Mouse (Mus musculus) forebrain, embryonic 10.5 days (tissue): ENCODE results near the gene Gper1. TPM values are rescaled to one million over a fixed set of nuclear protein-coding genes. Genes with fewer than 3 reads are reported as not detected.

Experiments
- DNase-seq: peaks from one replicate; pipeline ENCODE4 v3.0.0-alpha.2; 2017; ENCODE audit warnings: low spot score; ENCODE audit errors: extremely low spot score
- H3K27ac ChIP-seq: fragments of 300-500 bp; sonication (generic); 2 replicates; pipeline ENCODE4 v1.5.1; 2016; ENCODE audit warnings: mild to moderate bottlenecking
- H3K27me3 ChIP-seq: fragments of 300-500 bp; sonication (generic); 2 replicates; pipeline ENCODE4 v1.6.1; 2016; ENCODE audit warnings: mild to moderate bottlenecking; ENCODE audit not compliant: poor library complexity, severe bottlenecking
- H3K36me3 ChIP-seq: fragments of 300-500 bp; sonication (generic); replicated peaks from 2 replicates; pipeline ENCODE4 v1.6.1; 2016; ENCODE audit warnings: mild to moderate bottlenecking, moderate library complexity
- H3K4me1 ChIP-seq: fragments of 300-500 bp; sonication (generic); 2 replicates; pipeline ENCODE4 v1.6.1; 2016
- H3K4me3 ChIP-seq: fragments of 300-500 bp; sonication (generic); 2 replicates; pipeline ENCODE4 v1.5.1; 2016; ENCODE audit warnings: mild to moderate bottlenecking, moderate library complexity
- H3K9me3 ChIP-seq: fragments of 300-500 bp; sonication (generic); 2 replicates; pipeline ENCODE4 v1.6.1; 2016; ENCODE audit warnings: mild to moderate bottlenecking, moderate library complexity
- WGBS: fragments of 180-500 bp; shearing (Covaris S2); methylation state at CpG from one replicate; pipeline ENCODE4 v1.1.7; 2016; 5-methylcytosine and 5-hydroxymethylcytosine counted together
- polyA plus RNA-seq: library from polyadenylated mRNA; unstranded; fragments of >200 nt; fragmentation: Nextera tagmentation; extraction: Ambion mirVana; gene quantifications from 2 replicates; pipeline ENCODE4 v1.2.1, GENCODE M21; 2016

Gper1 gene
- polyA plus RNA-seq, 1 experiment from 2014 or later: 0.50 TPM

DNA sequence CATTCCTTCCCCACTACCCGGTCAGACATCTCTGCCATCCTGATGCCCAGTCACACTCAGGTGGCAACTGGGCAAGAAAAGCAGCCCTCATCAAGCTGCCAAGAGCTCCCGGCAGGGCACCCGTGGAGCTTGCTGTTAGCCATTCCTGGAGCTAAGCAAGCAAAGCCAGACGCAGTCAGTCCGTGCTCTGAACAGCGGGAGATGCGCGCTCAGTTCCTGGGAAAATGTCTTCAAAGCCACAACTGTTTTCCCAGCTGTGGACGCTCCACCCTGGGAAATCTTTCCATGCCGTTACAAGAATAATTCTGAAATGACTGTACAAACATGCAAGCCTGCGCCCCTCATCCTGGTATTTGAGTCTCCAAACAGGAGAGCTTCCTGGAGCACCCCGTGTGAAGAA, 19.5 kb downstream of the Gper1 start:
- no peaks in the 10 kb centered on the region for H3K36me3 ChIP-seq
- H3K9me3 ChIP-seq: no peaks in the 10 kb centered on the region
- peaks cover 8% of the 10 kb centered on the region for H3K4me1 ChIP-seq
- H3K27ac ChIP-seq: peak overlapping the region; percentile 56; the same call in 1 of the 2 replicates
- no peak for DNase-seq
- H3K27me3 ChIP-seq: no peaks in the 10 kb centered on the region
- no peak overlapping the region for H3K4me3 ChIP-seq
- 90% methylated on average over 12 of the region's 12 CpGs for WGBS

DNA sequence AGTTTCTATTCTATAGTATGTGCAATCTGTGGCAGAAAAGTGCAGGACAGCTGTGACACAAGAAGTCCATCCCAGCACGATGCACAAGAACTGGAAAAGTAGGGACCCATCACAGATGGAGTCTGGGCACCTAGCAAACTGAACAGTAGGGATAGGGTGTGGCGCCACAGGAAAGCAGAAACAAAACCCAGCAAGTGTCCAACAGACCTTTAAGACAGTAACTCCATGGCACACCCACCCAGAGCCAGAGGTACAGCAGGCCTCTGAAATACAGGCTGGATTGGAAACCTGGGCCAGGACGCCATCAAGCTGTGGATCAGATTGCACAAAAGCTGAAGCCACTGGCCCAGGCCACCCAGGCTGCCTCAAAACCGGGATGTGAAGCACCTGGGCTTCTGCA, 20.0 kb downstream of the Gper1 start:
- no peak for DNase-seq
- H3K4me1 ChIP-seq: peaks cover 8% of the 10 kb centered on the region
- no peak overlapping the region for H3K4me3 ChIP-seq
- no peaks in the 10 kb centered on the region for H3K9me3 ChIP-seq
- H3K27ac ChIP-seq: peak overlapping the region; percentile 56; the same call in 1 of the 2 replicates
- WGBS: 80% methylated on average over 4 of the region's 4 CpGs
- no peaks in the 10 kb centered on the region for H3K36me3 ChIP-seq
- H3K27me3 ChIP-seq: no peaks in the 10 kb centered on the region

DNA sequence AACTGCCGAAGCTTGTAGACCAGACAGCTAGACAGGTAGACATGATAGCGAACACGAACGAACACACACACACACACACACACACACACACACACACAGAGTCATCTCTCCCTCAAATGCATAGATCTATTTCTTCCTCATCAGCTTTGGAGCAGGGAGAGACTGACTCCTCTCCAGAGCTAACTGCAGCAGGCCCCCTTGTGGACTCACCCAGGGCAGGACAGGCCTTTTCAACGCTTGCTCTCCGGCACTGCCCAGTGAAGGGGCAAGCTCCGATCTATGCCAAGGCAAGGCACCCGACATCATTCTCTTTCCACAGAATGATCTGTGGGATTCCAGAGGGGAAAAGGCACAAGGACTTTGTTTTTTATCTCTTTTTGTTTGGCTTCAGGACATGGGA, 22.3 kb downstream of the Gper1 start:
- H3K9me3 ChIP-seq: no peaks in the 10 kb centered on the region
- DNase-seq: no peak
- H3K27ac ChIP-seq: no peak overlapping the region
- H3K4me1 ChIP-seq: peaks cover 15% of the 10 kb centered on the region
- WGBS: 93% methylated on average over 8 of the region's 8 CpGs
- H3K36me3 ChIP-seq: no peaks in the 10 kb centered on the region
- H3K27me3 ChIP-seq: no peaks in the 10 kb centered on the region
- no peak overlapping the region for H3K4me3 ChIP-seq

DNA sequence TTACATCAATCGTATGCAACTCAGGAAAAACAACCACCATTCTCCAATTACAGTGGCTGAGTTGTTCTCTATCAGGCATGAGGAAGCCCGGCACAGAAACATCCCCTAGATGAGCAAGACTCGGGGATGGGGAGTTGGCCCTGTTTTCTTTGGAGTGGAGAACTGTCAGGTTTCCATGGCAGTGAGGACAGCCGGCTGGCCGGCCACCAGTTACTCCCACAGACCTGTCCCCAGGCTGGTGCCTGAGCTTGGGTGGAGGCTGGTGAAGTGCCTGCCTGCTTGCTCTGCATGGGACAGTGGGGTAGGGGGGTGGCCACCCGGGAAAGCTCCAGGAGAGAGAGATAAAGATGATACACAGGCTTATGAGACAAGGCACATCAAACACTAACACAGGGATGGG, 25.1 kb downstream of the Gper1 start:
- H3K9me3 ChIP-seq: no peaks in the 10 kb centered on the region
- no peak overlapping the region for H3K4me3 ChIP-seq
- WGBS: 89% methylated on average over 6 of the region's 6 CpGs
- H3K27me3 ChIP-seq: no peaks in the 10 kb centered on the region
- peaks cover 15% of the 10 kb centered on the region for H3K4me1 ChIP-seq
- DNase-seq: no peak
- no peak overlapping the region for H3K27ac ChIP-seq
- H3K36me3 ChIP-seq: peaks cover 13% of the 10 kb centered on the region

DNA sequence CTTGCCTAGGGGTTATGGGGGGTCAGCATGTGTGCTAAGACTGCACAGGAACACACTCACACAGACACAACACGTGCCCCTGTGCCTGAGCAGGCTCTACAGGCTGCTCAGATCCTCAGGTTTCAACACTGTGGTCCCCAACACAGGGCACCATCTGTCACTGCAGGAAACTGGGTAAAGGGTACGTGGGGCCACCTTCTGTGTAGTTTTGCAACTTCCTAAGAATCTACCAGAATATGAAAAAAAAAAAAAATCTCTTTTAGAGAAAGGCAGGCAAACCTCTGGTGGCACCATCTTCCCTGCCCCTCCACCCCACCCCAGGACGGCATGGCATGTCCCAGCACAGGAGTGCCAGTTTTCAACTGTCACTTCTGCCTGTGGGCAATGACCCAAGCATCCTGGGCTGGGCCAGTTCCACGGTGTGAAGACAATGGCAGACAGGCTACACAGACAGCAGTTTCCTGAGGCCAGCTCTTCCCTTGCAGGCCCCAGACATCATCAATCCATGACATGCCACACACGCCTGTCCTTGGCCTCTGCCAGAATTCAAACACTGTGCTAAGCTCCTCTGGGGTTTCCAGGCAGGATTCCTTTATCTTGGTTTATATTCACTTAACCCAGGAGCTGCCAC, 26.3 kb downstream of the Gper1 start:
- no peaks in the 10 kb centered on the region for H3K27me3 ChIP-seq
- H3K36me3 ChIP-seq: peaks cover 25% of the 10 kb centered on the region
- no peak overlapping the region; the same call in 1 of the 2 replicates for H3K4me3 ChIP-seq
- peak overlapping the region; percentile 40; the same call in 1 of the 2 replicates for H3K27ac ChIP-seq
- DNase-seq: no peak
- H3K4me1 ChIP-seq: peaks cover 15% of the 10 kb centered on the region
- WGBS: 83% methylated on average over 5 of the region's 5 CpGs
- no peaks in the 10 kb centered on the region for H3K9me3 ChIP-seq

DNA sequence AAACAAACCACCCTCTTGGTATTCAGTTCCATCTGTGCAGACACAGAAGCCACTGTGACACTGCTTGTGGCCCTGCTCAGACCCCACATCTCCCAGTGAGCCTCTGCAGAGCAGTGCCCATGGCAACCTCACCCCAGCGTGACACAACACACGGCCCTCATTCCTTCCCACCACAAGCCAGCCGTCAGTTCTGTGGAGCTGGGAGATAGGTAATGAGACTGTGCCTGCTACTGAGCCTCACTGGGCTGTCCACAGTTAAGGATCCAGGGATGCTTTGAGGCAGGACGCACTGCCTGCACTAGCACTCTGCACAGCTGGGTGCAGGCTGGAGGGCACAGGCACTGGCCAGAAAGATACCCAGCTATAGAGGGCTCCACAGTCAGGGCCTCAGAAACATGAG, 27.0 kb downstream of the Gper1 start:
- Histone ChIP-seq H3K36me3 (peaks cover 32% of the 10 kb centered on the region), H3K27ac (peak overlapping the region; percentile 40; the same call in 1 of the 2 replicates), H3K27me3 (no peaks in the 10 kb centered on the region), H3K9me3 (no peaks in the 10 kb centered on the region), H3K4me1 (peaks cover 15% of the 10 kb centered on the region), H3K4me3 (no peak overlapping the region)
- 76% methylated on average over 4 of the region's 4 CpGs for WGBS
- no peak for DNase-seq

DNA sequence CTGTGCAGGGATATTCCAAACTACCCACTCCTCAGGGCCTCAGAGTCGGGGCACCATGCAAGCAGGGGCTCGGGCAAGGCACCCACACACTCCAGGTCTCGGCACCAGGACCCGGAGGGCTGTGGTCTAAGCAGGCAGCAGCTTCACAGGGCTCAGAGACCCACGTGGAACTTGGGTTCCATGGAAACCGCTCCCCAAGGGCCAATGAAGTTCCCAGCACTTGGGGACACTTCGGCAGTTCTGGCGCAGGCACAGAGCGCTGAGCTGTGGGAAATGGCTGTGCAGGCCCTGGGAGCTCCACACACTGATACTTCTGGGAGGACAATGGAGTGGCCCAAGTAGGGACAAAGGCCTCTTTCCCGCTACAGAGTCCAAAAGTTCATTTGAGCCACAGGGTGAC, 30.1 kb downstream of the Gper1 start:
- 93% methylated on average over 10 of the region's 10 CpGs for WGBS
- Histone ChIP-seq H3K9me3 (no peaks in the 10 kb centered on the region), H3K27ac (no peak overlapping the region), H3K4me1 (peaks cover 9% of the 10 kb centered on the region), H3K36me3 (peaks cover 54% of the 10 kb centered on the region), H3K4me3 (no peak overlapping the region), H3K27me3 (no peaks in the 10 kb centered on the region)
- no peak for DNase-seq

DNA sequence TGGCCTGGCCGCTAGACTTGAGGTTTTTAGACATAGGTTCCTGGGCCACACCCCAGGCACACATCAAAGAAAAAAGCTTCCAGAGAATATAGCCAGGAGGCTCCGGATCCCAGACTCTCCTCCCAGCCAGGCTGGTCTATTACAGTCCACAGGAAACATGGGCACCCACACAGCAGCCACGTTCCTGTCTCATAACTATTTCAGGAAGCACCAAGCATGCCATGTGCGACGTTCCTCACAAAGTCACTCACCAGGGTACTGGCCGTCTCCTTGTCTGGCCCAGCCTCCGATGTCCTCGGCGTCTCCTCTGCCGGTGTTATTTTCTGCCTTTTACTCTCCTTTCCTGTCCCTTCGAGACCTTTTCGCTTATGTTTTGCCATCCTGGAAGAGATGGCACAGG, 32.2 kb downstream of the Gper1 start:
- Histone ChIP-seq H3K9me3 (no peaks in the 10 kb centered on the region), H3K4me1 (peaks cover 16% of the 10 kb centered on the region), H3K36me3 (peaks cover 57% of the 10 kb centered on the region), H3K27ac (no peak overlapping the region), H3K4me3 (no peak overlapping the region), H3K27me3 (no peaks in the 10 kb centered on the region)
- WGBS: 94% methylated on average over 12 of the region's 12 CpGs
- no peak for DNase-seq

DNA sequence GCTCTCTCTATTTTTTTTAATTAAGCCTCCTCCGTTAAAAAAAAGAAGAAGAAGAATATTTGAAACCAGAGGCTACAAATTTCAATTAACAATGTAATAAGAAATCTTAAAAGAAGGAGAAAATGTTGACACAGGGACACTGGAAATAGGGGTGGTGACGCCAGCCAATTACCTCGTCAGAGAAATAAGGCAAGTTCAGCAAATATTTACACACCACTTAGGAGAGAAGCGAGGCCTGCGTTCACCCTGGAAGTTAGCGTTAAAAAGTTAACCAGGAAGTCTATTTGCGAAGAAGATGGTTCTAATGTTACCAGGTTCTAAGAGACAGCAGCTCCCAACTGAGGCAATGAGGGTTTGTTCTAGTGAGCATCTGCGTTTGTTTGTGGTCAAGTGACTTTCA, 34.3 kb downstream of the Gper1 start:
- no peak for DNase-seq
- Histone ChIP-seq H3K27me3 (no peaks in the 10 kb centered on the region), H3K9me3 (no peaks in the 10 kb centered on the region), H3K27ac (no peak overlapping the region), H3K4me3 (no peak overlapping the region), H3K4me1 (peaks cover 24% of the 10 kb centered on the region), H3K36me3 (peaks cover 53% of the 10 kb centered on the region)
- 94% methylated on average over 8 of the region's 8 CpGs for WGBS

DNA sequence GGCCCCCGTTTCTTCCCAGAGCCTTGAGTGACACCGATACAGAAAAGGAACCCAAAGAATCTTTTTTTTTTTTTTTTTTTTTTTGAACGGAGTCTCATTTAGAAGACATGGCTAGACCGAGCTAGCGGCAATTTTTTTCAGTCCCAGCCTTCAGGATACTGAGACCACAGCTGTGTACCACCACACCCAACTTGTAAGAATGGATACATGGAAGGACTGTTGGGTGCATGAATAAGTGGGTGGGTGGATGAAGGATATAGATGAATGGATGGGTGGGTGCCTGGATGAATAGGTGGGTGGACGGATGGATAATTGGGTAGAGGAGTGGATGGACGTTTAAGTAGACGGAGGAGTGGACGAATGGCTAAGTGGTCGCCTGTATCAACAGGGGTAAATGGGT, 37.0 kb downstream of the Gper1 start:
- H3K36me3 ChIP-seq: peaks cover 26% of the 10 kb centered on the region
- H3K4me1 ChIP-seq: peaks cover 24% of the 10 kb centered on the region
- peak overlapping the region; percentile 83 for H3K27ac ChIP-seq
- no peak for DNase-seq
- H3K4me3 ChIP-seq: peak overlapping the region; percentile 84
- no peaks in the 10 kb centered on the region for H3K27me3 ChIP-seq
- WGBS: 11% methylated on average over 10 of the region's 10 CpGs
- H3K9me3 ChIP-seq: no peaks in the 10 kb centered on the region

DNA sequence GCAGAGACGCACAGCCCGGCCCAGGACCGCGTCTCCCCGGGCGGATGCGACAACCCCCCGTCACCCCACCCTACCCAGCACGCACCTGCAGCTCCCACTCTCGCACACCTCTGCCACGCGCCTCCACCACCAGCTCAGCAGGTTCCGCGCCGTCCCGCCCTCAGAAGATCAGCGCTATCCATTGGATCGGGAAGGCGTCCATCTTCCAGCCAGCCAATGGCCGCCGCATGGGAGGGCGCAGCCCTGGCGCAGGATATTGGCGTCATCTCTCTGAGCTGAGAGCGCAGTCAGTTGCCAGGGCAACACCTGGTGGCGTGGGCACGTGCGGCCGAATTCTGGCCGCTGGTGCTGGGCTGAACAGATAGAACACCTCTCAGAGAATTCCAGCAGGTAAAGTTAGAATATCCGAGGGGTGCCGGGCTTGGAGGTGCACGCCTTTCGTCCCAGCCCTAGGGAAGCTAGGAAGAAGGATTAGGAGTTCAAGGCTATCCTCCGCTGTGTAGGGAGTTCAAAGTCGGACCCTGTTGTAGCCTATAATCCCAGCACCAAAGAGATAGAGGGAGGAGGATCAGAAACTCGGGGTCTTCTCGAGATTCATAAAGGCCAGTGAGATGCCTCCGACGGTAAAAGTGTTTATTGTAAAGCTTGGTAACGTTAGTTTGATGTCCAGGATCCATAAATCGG, 37.6 kb downstream of the Gper1 start, which contains the start of gene 3110082I17Rik:
Gene 3110082I17Rik, minus strand, starts transcription at position 144 of the 684 bp plus-strand sequence.
- H3K36me3 ChIP-seq: peaks cover 20% of the 10 kb centered on the region
- peaks cover 24% of the 10 kb centered on the region for H3K4me1 ChIP-seq
- H3K27ac ChIP-seq: peak within 1 kb of the TSS; percentile 83
- H3K27me3 ChIP-seq: no peaks in the 10 kb centered on the region
- H3K4me3 ChIP-seq: peak within 1 kb of the TSS; percentile 84
- peak; percentile 97 for DNase-seq
- WGBS: 3% methylated on average over 42 of the region's 42 CpGs
- H3K9me3 ChIP-seq: no peaks in the 10 kb centered on the region

DNA sequence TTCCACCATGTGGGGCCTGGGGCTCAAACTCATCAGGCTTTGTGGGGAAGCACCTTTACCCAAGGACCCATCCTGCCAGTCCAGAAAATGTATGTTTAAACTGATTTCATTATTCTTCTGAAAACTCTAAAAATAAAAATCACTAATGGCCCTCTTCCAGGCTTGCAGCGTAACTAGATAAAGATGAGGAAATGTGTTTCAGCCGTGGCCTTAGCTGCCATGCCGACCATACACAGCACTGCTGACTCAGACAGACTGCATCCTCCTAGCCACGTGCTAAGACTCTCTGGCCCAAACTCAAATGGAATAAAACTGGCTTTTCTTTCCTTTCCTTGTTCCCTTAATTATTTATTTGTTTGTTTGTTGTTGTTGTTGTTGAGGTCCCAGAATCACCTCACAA, 41.9 kb downstream of the Gper1 start:
- Histone ChIP-seq H3K36me3 (0 out of 2 replicates have a peak, but pooled peaks cover 2% of the 10 kb centered on the region), H3K27me3 (no peaks in the 10 kb centered on the region), H3K4me3 (no peak overlapping the region), H3K9me3 (no peaks in the 10 kb centered on the region), H3K4me1 (peaks cover 10% of the 10 kb centered on the region), H3K27ac (no peak overlapping the region)
- 83% methylated on average over 4 of the region's 4 CpGs for WGBS
- DNase-seq: no peak

DNA sequence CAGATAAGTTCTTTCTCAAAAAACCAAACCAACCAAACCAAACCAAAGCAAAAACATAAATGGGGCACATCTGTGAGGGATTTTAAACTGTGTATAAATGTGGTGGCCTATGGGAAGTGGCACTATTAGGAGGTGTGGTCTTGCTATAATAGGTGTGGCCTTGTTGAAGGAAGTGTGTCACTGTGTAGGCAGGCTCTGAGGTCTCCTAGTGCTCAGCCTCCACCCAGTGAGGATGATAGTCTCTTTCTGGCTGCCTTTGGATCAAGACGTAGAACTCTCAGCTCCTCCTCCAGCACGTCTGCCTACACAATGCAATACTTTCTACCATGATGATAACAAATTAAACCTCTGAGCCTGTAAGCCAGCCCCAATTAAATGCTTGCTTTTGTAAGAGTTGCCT, 43.4 kb downstream of the Gper1 start:
- Histone ChIP-seq H3K27ac (no peak overlapping the region), H3K27me3 (no peaks in the 10 kb centered on the region), H3K9me3 (no peaks in the 10 kb centered on the region), H3K36me3 (peaks cover 11% of the 10 kb centered on the region), H3K4me3 (no peak overlapping the region), H3K4me1 (no peaks in the 10 kb centered on the region)
- DNase-seq: no peak
- 83% methylated on average over 2 of the region's 2 CpGs for WGBS
